Mouse (Mus musculus): Measurements from ENCODE around the gene Grid1. TPM values are rescaled to one million over a fixed set of nuclear protein-coding genes. Genes with fewer than 3 reads are reported as not detected.

Grid1 gene
- polyA plus RNA-seq, 1 experiment, result not detected

- TF ChIP-seq POLR2A (IDR thresholded peaks at IDR 0.05; ENCODE audit: low read depth, low read length), result no peak
- no peak for TF ChIP-seq CTCF (IDR thresholded peaks at IDR 0.05; ENCODE audit: extremely low read depth, insufficient read length, insufficient replicate concordance, low read depth, low read length)
- H3K4me1 ChIP-seq (ENCODE audit: control insufficient read depth, insufficient read depth, insufficient read length, low read length), result no peaks in the 10 kb centered on the region
- no peaks in the 10 kb centered on the region for H3K27me3 ChIP-seq (ENCODE audit: control insufficient read depth, insufficient read depth, low read length)
- H3K36me3 ChIP-seq (ENCODE audit: control insufficient read depth, insufficient read depth, low read length), result no peaks in the 10 kb centered on the region
- WGBS, result 37% methylated on average over 1 of the region's 1 CpGs
- no peak overlapping the region for H3K4me3 ChIP-seq (ENCODE audit: low read depth, low read length)
- no peak overlapping the region for H3K27ac ChIP-seq (ENCODE audit: insufficient read depth, low read depth, low read length)
These were observed 291.0 kb downstream of the Grid1 start for GRCm38 (mm10) chr14:35110928-35111327.

GRCm38 (mm10) chr14:35112327-35113275 lies 292.7 kb downstream of the Grid1 start:
- Histone ChIP-seq H3K27me3 (ENCODE audit: control insufficient read depth, insufficient read depth, low read length) (no peaks in the 10 kb centered on the region), H3K4me1 (ENCODE audit: control insufficient read depth, insufficient read depth, insufficient read length, low read length) (no peaks in the 10 kb centered on the region), H3K27ac (ENCODE audit: insufficient read depth, low read depth, low read length) (no peak overlapping the region), H3K36me3 (ENCODE audit: control insufficient read depth, insufficient read depth, low read length) (no peaks in the 10 kb centered on the region), H3K4me3 (ENCODE audit: low read depth, low read length) (no peak overlapping the region)
- TF ChIP-seq CTCF (IDR thresholded peaks at IDR 0.05; ENCODE audit: extremely low read depth, insufficient read length, insufficient replicate concordance, low read depth, low read length), result no peak
- TF ChIP-seq POLR2A (IDR thresholded peaks at IDR 0.05; ENCODE audit: low read depth, low read length), result no peak
- WGBS, result 64% methylated on average over 11 of the region's 11 CpGs

- no peak for TF ChIP-seq POLR2A (IDR thresholded peaks at IDR 0.05; ENCODE audit: low read depth, low read length)
- no peaks in the 10 kb centered on the region for H3K27me3 ChIP-seq (ENCODE audit: control insufficient read depth, insufficient read depth, low read length)
- no peaks in the 10 kb centered on the region for H3K4me1 ChIP-seq (ENCODE audit: control insufficient read depth, insufficient read depth, insufficient read length, low read length)
- H3K4me3 ChIP-seq (ENCODE audit: low read depth, low read length), result no peak overlapping the region
- WGBS, result 66% methylated on average over 2 of the region's 2 CpGs
- no peak overlapping the region for H3K27ac ChIP-seq (ENCODE audit: insufficient read depth, low read depth, low read length)
- no peaks in the 10 kb centered on the region for H3K36me3 ChIP-seq (ENCODE audit: control insufficient read depth, insufficient read depth, low read length)
These were observed 293.4 kb downstream of the Grid1 start for GRCm38 (mm10) chr14:35113276-35113645.

DNA sequence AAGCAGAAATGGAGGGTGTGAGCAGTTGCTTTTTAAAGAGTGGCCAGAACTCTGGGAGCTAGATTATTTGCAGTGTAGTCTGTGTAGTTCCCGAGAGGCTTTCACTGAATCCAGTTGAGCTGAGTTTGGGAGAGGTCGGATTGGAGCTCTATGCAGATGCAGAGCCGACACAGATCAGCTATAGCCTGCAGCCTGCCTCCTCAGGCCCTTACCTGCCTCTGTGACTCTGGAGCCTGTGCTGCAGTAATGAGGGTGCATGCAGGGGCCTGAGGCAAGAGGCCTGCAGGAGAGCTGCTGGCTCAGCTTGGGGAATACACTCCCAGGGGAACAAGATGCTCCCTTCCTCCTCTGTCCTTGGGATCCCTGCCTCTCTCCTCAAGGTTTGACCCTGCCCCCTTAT lies 296.0 kb downstream of the Grid1 start:
- no peaks in the 10 kb centered on the region for H3K4me1 ChIP-seq (ENCODE audit: control insufficient read depth, insufficient read depth, insufficient read length, low read length)

GRCm38 (mm10) chr14:35120089-35120488 lies 300.2 kb downstream of the Grid1 start:
- 45% methylated on average over 2 of the region's 2 CpGs for WGBS

More for the DNA sequence above, 296.0 kb downstream of the Grid1 start:
- H3K27me3 ChIP-seq (ENCODE audit: control insufficient read depth, insufficient read depth, low read length), result no peaks in the 10 kb centered on the region
- no peak overlapping the region for H3K4me3 ChIP-seq (ENCODE audit: low read depth, low read length)
- TF ChIP-seq POLR2A (IDR thresholded peaks at IDR 0.05; ENCODE audit: low read depth, low read length) (no peak), CTCF (IDR thresholded peaks at IDR 0.05; ENCODE audit: extremely low read depth, insufficient read length, insufficient replicate concordance, low read depth, low read length) (no peak)
- no peak overlapping the region for H3K27ac ChIP-seq (ENCODE audit: insufficient read depth, low read depth, low read length)
- 67% methylated on average over 3 of the region's 3 CpGs for WGBS
- no peaks in the 10 kb centered on the region for H3K36me3 ChIP-seq (ENCODE audit: control insufficient read depth, insufficient read depth, low read length)

DNA sequence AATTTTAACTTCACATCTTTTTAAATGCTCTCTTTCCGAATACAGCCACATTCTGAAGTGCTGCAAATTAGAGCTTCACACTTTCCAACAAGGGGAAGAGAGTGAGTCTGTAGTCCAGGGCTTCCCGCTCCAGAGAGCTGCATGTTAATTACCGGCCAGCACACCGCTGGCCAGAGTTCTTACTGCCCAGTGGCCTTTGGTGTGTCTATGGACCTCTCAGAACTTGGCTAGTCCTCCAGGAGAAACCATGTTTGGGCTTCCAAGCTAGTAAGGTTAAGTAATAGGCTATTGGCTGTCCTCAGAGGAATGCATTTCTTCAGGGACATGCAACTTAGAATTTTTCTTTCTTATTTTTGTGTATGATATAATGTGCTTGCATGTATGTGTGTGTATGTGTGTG lies 301.0 kb downstream of the Grid1 start:
- no peak overlapping the region for H3K27ac ChIP-seq (ENCODE audit: insufficient read depth, low read depth, low read length)

More at GRCm38 (mm10) chr14:35120089-35120488, 300.2 kb downstream of the Grid1 start:
- no peaks in the 10 kb centered on the region for H3K27me3 ChIP-seq (ENCODE audit: control insufficient read depth, insufficient read depth, low read length)
- H3K36me3 ChIP-seq (ENCODE audit: control insufficient read depth, insufficient read depth, low read length), result no peaks in the 10 kb centered on the region
- H3K4me3 ChIP-seq (ENCODE audit: low read depth, low read length), result no peak overlapping the region
- H3K27ac ChIP-seq (ENCODE audit: insufficient read depth, low read depth, low read length), result no peak overlapping the region
- no peaks in the 10 kb centered on the region for H3K4me1 ChIP-seq (ENCODE audit: control insufficient read depth, insufficient read depth, insufficient read length, low read length)
- no peak for TF ChIP-seq CTCF (IDR thresholded peaks at IDR 0.05; ENCODE audit: extremely low read depth, insufficient read length, insufficient replicate concordance, low read depth, low read length)

DNA sequence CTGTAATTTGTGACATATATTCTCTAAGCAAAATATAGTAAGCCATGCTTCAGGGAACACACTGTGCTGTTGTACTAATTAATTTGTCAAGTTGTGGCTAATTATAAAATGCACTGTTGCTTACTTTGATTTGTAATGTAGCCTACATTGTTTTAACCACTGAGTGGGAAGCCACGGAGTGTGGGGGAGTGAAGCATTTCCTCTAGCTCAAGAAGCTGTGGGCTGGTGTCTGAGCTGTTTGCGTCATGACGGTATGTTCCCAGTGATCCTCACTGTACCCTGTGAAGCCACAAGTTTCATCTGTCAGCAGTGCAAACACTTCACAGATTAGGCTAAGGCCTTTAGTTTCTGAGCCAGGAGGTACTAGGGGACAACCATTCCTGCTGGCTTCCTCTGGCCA lies 302.2 kb downstream of the Grid1 start:
- Histone ChIP-seq H3K4me3 (ENCODE audit: low read depth, low read length) (no peak overlapping the region), H3K27me3 (ENCODE audit: control insufficient read depth, insufficient read depth, low read length) (no peaks in the 10 kb centered on the region), H3K27ac (ENCODE audit: insufficient read depth, low read depth, low read length) (no peak overlapping the region), H3K36me3 (ENCODE audit: control insufficient read depth, insufficient read depth, low read length) (no peaks in the 10 kb centered on the region), H3K4me1 (ENCODE audit: control insufficient read depth, insufficient read depth, insufficient read length, low read length) (no peaks in the 10 kb centered on the region)
- TF ChIP-seq CTCF (IDR thresholded peaks at IDR 0.05; ENCODE audit: extremely low read depth, insufficient read length, insufficient replicate concordance, low read depth, low read length) (no peak), POLR2A (IDR thresholded peaks at IDR 0.05; ENCODE audit: low read depth, low read length) (no peak)
- WGBS, result 60% methylated on average over 3 of the region's 3 CpGs

More for the DNA sequence above, 301.0 kb downstream of the Grid1 start:
- TF ChIP-seq POLR2A (IDR thresholded peaks at IDR 0.05; ENCODE audit: low read depth, low read length) (no peak), CTCF (IDR thresholded peaks at IDR 0.05; ENCODE audit: extremely low read depth, insufficient read length, insufficient replicate concordance, low read depth, low read length) (no peak)
- no peaks in the 10 kb centered on the region for H3K4me1 ChIP-seq (ENCODE audit: control insufficient read depth, insufficient read depth, insufficient read length, low read length)
- no peaks in the 10 kb centered on the region for H3K36me3 ChIP-seq (ENCODE audit: control insufficient read depth, insufficient read depth, low read length)
- WGBS, result 86% methylated on average over 4 of the region's 4 CpGs
- no peak overlapping the region for H3K4me3 ChIP-seq (ENCODE audit: low read depth, low read length)
- H3K27me3 ChIP-seq (ENCODE audit: control insufficient read depth, insufficient read depth, low read length), result no peaks in the 10 kb centered on the region
